Mouse (Mus musculus): ENCODE measurements around the gene Duoxa1. TPM values are rescaled to one million over a fixed set of nuclear protein-coding genes. Genes with fewer than 3 reads are reported as not detected.
"Not testable (repeated sequence)": the region's sequence is repeated elsewhere in the genome, so short reads cannot be mapped to it uniquely, and the experiment has no call there.

The Duoxa1 gene
- total RNA-seq, 2 experiments from 2014 or later, result not detected

DNA sequence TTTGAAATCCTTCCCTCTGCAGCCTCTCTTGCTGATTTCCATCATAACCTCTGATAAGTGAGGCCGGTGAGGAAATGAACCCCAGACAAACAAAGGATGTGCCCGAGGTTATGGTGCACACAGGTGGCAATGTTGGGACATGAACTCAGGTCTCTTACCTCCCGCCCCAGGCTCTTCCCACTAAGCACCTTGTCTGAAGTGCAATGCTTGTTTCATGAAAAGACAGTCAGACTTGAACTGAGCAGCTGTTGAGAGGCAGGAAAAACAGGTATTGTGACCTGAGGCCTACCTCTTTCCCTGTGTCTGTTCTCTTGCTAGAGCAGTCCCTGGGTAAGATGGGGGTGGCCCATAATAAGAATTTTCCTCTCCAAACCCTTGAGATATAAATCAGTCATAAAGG is 18.7 kb upstream of the Duoxa1 start:
- DNase-seq (ENCODE audit: low spot score in 2 of 2), result no peak

DNA sequence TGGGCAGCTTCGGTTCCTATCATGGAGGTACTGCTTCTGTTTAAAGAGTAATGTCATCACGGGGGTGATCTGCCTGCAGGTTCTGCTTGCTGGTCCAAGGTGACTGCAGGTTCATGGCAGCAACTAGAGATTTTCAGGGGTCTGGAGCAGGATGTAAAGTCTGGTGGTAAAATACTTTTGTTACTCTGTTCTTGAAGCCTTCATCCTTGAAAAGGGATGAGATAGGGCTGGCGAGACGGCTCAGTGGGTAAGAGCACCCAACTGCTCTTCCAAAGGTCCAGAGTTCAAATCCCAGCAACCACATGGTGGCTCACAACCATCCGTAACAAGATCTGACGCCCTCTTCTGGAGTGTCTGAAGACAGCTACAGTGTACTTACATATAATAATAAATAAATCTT is 16.8 kb upstream of the Duoxa1 start:
- not testable (repeated sequence) for DNase-seq (ENCODE audit: low spot score in 2 of 2)

DNA sequence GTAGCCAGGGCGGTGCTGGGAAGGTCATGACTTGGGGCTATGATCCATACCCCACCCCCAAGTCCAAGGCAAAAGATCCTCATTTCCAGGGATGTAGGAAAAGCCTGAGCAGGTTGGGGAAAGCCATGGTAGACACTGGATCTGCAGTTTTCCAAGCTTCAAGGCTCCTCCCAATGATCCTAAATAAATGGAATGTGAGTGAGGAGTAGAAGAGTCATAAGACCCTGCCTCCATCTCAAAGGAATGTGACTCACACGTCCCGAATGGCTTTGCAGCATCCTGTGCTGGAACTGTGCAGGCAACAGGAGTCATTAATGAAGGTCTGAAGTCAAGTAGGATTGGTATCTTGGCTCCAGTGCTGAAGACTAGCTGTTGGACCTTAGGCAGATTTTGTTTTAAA is 14.5 kb upstream of the Duoxa1 start:
- no peak for DNase-seq (ENCODE audit: low spot score in 2 of 2)

DNA sequence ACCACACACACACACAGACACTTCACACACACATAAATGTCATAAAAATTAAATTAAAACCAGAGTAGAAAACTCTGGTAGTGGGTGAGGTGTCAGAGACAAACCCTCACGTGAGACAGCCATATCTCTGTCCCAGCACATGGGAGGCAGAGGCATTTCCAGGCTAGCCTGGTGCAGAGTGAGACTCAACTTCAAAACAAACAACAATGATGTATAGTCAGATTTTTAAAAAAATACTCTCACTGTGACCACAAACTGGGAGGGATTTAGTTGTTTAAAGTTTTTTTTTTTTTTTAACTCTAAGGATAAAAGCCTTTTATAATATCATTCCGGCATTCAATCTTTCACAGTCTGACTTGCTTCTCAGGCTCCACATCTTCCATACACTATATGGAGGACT is 11.8 kb upstream of the Duoxa1 start:
- no peak for DNase-seq (ENCODE audit: low spot score in 2 of 2)

DNA sequence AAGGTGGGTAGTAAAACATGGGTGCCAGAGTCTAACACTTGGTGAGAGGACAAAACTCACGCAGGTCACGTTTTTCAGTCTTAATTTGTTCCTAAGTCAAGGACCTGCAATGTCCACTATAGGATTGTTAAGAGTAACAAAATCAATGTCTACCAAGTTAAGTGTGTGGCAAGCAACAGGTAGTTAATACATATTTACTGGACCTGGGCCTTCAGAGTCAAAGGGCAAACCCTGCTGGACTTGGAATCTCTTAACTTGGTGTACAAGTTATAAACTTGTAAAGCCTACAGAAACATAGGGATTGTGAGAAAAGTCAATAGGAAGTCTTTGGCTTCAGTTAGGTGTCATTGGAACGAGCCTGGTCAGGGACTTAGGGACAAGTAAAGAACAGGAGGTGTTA is 11.1 kb upstream of the Duoxa1 start:
- DNase-seq (ENCODE audit: low spot score in 2 of 2), result no peak

DNA sequence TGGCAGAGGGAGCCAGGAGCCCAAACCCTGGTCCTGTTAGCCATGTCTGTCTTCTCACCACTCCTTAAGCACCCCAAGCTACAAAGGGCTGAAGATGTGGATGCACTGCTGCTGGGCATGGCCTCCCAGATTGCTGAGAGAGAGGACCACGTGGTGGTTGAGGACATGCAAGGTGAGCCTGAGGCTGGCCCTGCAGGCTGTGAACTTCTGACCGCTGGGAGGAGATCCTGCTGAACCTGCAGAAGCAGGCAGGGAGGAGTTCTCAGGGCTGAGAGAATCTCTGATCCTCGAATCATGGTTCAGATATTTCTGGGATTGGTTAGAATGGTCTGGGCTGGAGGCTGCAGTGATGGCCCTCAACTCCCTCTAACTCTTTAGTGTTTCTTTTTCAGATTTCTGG is 10.4 kb upstream of the Duoxa1 start:
- DNase-seq (ENCODE audit: low spot score in 2 of 2), result no peak

DNA sequence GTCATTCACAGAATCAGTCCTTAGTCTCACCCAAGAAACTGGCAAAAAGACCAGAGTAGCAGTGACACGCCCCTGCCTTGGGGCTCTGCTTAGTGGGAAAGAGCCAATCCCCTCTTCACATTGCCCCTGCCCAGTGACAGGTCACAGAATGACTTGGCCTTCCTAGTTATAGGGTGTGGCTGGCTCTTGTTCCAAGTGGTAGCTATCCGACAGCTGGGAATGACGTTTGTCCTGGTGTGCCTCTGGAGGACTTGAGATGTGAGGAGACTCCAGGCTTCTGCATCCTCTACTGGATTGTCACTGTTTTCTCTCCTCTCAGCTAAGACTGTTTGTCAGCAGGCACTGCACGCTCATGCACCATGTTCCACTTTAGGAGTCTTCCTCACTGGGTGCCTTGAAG is 3.9 kb upstream of the Duoxa1 start:
- DNase-seq (ENCODE audit: low spot score in 2 of 2), result no peak

DNA sequence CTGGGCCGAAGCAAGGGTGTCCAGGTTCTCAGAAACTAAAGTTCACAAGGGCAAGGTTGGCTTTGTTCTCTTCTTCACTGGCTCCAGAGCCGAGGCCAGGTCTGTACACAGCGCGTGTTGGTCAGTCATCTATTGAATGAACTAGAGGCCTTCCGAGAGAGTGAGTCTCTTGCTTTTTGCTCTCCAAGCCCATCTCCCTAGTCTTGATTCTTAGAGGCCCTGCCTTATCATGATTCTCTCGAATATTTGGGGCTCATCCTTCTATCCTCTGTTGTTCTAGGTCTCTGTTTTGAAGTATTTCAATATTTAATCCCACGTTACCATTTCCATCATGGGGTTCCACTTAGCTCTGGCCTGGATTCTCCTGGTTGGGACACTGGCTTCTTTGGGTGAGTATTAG is 1.8 kb upstream of the Duoxa1 start, which contains the start of gene Duox1:
Duox1 (plus strand) TSS at position 301 of the 400 bp plus-strand sequence.
- DNase-seq (ENCODE audit: low spot score in 2 of 2), result no peak

DNA sequence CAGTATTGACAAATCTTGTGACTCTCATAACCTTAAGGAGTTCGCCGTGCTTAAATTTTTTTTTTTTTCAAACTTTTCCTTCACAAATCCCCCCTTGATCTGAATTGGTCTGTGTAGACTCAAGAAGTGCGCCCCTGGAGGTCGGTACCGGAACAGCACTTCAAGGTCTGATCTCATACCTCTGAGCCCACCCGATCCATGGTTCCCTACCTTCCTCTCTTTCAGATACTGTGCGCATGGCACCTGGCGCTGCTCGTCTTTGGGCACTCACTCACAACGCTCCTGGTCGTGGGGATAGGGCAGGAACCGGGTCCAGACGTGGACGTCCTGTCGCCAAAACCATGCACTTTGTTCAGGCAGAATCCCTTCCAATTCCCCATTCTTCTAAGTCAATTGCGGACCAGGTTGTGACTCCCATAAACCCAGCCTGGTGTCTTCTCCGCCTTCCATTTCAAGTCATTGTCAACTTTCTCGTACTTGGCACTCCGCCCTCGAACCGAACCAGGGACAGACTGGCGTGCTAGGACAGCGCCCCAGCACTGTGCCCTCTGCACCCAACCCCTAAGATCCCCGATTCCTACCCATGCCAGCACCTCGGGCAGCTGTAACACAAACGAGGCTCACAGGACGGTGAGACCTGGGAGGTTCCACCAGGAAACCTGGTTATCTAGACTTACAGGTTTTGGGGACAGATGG is 660 bp downstream of the Duoxa1 start:
- peak in 1 of 2 experiments; percentile 35 for DNase-seq (ENCODE audit: low spot score in 2 of 2)

DNA sequence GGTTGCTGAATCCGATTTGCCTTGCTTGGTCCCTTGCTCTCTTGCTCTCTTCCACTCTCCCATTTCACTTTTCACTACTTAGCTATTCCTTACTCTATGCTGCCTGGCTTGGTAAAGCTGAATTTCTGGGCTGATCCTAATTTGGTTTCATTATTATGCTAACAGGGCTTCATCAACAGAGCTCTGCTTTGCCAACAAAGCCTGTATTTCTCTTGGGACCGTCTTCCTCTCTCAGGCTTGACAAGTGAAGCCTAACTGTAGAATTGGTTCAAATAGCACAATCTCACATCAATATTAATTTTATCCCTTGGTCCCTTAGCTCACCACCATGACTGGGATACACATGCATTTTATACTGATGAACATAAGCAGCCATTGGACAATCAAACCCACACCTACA is 2.0 kb downstream of the Duoxa1 start:
- DNase-seq (ENCODE audit: low spot score in 2 of 2), result no peak

DNA sequence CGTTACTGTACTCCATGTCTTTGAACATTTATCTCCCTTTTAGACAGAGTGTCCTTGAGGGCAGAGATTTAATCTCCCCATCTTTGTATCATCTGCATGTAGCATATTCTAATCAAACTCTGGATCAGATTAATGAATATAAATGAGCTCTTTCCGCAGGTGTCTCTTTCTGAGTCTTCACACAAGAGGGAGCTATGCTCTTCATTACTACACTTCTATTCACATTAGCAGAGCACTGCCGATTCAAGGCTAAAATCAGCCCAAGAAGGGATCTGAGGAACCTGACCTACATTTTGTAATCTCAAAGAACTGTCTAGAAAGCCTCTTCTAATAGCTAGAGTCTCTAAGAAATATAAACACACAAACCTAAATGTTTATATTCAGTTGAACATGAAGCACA is 3.9 kb downstream of the Duoxa1 start:
- no peak for DNase-seq (ENCODE audit: low spot score in 2 of 2)

DNA sequence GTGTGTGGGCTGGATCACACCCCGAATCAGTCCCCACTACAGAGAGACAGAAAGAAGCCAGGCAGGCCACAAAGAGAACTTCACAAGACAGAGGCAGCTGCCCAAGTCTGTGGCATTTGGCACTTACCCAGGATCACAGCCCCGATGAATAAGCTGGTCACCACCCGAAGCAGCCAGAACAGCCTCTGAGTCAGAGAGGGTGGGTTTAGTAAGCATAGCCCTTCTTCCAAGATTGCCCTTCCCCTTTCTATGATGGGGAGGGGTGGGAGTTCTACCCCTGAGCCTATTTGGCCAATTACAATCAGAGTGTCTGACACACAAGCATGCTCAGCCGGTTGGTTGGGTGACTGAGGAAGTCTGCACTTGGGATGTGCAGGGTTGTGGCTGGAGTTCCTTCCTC is 7.3 kb downstream of the Duoxa1 start:
- DNase-seq (ENCODE audit: low spot score in 2 of 2), result peak in 1 of 2 experiments; percentile 39

DNA sequence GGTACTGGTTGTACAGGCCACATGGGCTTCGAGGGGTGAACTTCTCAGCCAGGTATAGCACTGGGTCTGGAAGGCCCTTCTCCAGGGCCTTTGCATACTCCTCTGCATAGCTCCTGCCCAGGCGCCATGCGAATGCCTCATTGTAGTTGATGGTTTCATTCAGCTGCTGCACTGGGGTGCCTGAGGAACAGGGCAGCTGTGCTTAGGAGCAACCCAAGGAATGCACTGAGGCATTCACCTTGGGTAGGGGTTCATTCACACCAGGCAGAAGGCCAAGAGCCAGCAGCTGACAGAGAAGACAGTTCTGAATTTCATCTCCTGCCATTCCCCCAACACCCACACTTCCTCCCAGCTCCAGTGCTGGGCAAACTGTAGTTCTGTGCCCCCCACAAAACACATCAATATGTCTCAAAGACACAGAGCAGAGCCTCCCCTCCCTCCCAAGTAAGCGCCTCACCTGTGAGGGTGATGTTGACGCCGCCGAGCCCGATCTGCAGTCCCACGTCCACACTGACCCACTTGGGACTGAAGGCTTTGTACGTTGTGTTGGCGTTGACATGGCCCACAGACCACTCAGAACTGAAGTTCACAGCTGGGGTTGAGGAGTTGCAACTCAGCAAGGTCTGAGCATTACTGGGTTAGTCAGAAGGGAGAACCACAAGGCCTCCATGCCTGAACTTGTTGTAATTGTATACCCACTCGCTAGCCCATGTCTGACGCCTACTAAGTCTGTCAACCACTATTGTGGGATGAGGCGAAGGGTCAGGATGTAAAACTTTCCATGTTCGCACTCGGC is 8.2 kb downstream of the Duoxa1 start:
- no peak for DNase-seq (ENCODE audit: low spot score in 2 of 2)

DNA sequence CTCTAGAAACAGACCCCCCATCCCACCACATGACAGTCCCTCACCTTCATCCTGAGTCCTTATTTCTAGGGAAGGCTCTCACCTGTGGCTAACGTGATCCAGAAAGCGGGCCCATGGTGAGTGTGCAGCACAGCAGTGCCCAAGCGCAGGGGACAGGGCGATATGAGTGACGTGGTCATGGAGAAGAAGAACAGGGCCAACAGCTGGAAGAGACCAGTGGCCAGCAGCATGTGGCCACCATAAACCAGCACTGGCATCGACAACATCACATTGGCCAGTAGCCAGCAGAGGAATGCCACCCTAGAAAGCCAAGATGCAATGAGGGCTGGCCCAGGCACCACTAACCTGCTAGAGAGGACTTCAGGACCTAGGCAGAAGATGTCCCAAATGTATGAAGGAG is 9.0 kb downstream of the Duoxa1 start:
- no peak for DNase-seq (ENCODE audit: low spot score in 2 of 2)

DNA sequence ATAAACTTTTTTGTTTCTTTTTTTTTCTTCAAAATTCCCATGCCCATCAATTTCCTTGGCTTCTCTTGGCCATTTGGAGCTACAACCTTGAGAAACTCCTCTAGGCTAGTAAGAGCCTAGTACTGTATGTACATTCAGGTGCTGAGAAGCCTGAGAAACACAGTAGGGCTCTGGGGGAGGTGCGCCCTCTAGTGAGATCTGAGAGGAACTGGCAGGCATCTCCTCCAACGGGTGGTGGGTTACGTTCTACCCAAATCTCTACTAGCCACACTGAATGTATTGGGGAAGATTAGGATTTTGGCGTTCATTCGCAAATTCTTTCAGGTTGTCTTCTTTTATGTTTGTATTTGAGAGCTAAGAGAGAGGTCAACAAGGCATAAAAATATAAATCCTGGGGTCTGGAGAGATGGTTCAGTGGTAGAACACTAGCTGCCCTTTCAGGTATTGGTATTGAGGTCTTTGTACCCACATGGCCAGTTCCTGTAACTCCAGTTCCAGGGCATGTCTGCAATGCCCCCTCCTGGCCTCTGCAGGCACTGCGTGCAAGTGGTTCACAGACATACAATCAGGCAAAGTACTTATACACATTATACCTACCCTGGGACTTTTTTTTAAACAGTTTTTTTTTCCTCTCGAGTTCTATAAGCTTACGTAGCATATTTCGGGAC is 10.8 kb downstream of the Duoxa1 start:
- peak; percentile 46 to 76 for DNase-seq (ENCODE audit: low spot score in 2 of 2)

DNA sequence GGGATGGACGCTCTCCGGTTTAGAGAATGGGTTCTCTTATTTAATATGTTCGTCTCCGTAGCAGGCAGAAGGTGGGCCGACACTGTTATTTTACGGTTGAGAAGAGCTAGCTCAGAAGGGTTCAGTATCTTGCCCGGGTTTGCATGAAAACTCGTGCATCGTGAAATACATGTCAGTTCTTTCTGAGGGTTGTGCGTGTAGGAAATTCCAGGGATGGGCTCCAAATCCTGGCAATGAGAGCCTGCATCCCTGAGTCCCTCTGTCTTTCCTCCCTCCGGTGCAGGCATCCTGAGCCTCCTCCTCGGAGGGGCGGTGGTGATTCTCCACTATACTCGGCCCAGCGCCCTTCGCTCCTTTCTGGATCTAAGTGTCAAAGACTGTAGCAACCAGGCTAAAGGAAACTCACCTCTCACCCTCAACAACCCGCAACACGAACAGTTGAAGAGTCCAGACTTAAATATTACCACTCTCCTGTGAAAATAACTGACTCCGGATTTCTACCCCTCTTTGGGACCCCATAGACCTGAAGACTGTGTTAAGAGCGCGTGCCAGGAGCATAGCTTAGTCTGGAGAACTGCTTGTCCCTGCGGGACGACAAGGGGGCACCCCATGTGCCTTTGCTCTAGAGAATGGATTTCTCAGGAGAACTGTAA is 11.5 kb downstream of the Duoxa1 start:
- no peak for DNase-seq (ENCODE audit: low spot score in 2 of 2)

DNA sequence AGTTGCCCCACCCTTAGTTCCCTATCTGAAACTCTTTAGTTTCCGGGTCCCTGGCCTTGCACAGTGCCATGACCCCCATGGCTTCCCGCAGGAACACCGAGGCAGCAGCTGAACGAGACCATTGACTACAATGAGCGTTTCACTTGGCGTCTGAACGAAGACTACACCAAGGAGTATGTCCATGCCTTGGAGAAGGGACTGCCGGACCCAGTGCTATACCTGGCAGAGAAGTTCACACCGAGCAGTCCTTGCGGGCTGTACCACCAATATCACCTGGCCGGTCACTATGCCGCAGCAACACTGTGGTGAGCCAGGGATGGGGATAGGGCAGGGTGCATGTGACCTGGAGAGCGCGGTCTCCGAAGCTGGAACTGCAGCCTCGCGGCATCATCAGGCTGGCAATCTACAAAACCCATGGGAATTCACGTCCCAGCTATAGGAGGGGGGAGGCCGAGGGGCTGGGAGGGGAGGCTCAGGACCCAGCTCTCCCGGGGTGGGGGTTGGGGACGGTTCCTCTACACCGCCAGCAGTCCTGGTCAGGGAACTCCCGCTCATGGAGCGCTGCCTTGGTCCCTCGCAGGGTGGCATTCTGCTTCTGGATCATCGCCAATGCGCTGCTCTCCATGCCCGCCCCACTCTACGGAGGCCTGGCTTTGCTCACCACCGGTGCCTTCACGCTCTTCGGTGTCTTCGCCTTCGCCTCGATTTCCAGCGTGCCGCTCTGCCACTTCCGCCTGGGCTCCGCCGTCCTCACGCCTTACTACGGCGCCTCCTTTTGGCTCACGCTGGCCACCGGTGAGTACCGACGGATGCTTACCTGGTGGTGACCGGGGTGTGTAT is 12.2 kb downstream of the Duoxa1 start:
- DNase-seq (ENCODE audit: low spot score in 2 of 2), result no peak

DNA sequence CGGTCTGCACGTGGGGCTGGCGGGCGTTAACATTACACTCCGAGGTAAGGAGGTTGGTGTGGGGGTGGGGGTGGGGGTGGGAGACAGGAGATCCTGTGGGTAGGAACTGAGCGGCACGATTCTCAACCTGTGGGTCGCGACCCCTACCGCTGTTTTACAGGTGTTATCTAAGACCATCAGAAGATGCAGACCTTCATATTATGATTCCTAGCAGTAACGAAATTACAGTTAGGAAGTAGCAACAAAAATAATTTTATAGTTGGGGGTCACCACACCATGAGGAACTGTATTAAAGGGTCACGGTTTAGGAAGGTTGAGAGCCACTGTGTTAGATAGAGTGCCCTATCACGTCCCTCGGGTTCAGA is 12.9 kb downstream of the Duoxa1 start:
- no peak for DNase-seq (ENCODE audit: low spot score in 2 of 2)

DNA sequence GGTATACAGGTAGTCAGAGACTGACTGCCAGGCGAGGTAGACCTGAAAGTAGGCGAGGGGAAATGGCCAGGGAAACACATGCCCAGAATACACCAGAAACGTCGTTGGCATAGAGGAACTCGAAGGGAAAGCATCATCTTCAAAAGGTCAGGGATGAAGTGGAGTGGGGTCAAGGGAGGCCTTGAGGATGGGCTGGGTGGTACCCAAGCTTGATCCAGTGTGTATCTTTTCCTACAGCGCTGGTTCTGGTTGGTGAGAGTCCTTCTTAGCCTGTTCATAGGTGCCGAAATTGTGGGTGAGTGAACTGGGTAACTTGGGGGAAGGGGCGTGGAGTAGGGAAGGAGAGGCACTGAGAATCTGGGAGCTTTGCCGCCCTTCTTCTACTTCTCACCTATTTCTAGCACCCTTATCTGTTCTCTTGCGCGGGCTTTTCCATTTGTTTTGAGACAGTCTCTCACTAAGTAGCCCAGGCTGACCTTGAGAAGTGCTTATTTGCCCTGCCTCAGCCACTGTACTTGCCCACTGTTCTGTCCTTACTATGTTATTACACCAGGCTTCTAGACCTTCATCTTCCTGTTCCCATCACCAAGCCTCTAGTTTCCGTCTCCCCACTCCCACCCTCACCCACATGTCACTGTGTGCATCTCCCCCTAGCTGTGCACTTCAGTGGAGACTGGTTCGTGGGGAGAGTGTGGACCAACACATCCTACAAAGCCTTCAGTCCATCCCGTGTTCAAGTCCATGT is 13.4 kb downstream of the Duoxa1 start:
- DNase-seq (ENCODE audit: low spot score in 2 of 2), result no peak

Data from layer of hippocampus, postnatal 14 days (tissue).